Mouse (Mus musculus) liver, embryonic 14.5 days (tissue): ENCODE results near the gene 5730596B20Rik.

Source experiments
- CTCF ChIP-seq: IDR thresholded peaks from 2 replicates; pipeline ENCODE4 v1.5.1; 2016; ENCODE audit warnings: antibody characterized with exemption, low read depth, control low read depth
- EP300 ChIP-seq: IDR thresholded peaks from 2 replicates; pipeline ENCODE4 v1.6.1; 2016; ENCODE audit warnings: antibody characterized with exemption, low read depth

- TF ChIP-seq CTCF, result no peak
- no peak for TF ChIP-seq EP300
Observed at GRCm38 (mm10) chr6:52214271-52214670, 37.0 kb downstream of the 5730596B20Rik start.
